ENCODE assay signal across 12 mouse cellular contexts in the genomic region with DNA sequence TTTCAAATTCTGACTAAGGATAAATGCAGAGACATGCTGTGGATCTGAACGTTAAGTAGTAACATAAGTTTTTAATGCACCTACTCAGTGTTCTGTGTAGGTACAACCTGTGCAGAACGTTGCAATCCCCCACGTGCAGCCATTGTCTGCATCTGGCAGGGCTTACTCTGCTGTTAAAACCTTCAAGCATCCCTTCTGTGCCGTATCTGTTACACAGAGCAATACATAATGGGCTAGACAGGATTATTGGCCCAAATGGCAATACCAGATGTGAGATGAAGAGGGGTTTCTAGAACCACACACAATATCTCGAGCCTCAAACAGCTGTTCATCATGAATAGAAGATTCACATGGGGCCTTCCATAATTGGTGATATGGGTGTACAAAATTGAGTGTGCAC.
"Had no signal": no experiment of that assay in that cellular context is flagged by ENCODE, and none has a peak within 500 bp of the region (broad histone marks: within the 10 kb centered on the region; RNA-seq: fewer than 3 reads in every experiment).

No protein-coding gene starts in this region.

- DNase-seq: kidney, adult 2 months; kidney, postnatal 36 days; left cerebral cortex, postnatal 4 days; liver, embryonic 13.5 days; thymus, adult 18-20 months; thymus, postnatal 36 days had no signal

- H3K4me1 ChIP-seq: liver, embryonic 13.5 days; midbrain, embryonic 10.5 days; midbrain, embryonic 13.5 days had no signal

- H3K27ac ChIP-seq: liver, embryonic 13.5 days; macrophage; midbrain, embryonic 10.5 days; midbrain, embryonic 13.5 days had no signal

- H3K4me2 ChIP-seq: liver, embryonic 13.5 days; lung, embryonic 14.5 days; midbrain, embryonic 13.5 days had no signal

- H3K36me3 ChIP-seq: liver, embryonic 13.5 days; midbrain, embryonic 10.5 days; midbrain, embryonic 13.5 days had no signal

- H3K4me3 ChIP-seq: liver, embryonic 13.5 days; midbrain, embryonic 10.5 days; midbrain, embryonic 13.5 days had no signal

- H3K9ac ChIP-seq: liver, embryonic 13.5 days; lung, embryonic 14.5 days; midbrain, embryonic 13.5 days had no signal

- H3K27me3 ChIP-seq: liver, embryonic 13.5 days had no signal

- ATAC-seq: intestine, postnatal 0 days; lung, postnatal 0 days; midbrain, embryonic 13.5 days had no signal

- H3K9me3 ChIP-seq: liver, embryonic 13.5 days had no signal
